Comparison of ENCODE assay signal across 11 mouse cellular contexts in genomic region chr6:108234536-108234935, GRCm38 (mm10). TPM values are rescaled to one million over a fixed set of nuclear protein-coding genes. Genes with fewer than 3 reads are reported as not detected.
DNase-seq lines count a peak whose midpoint lies in the region; ATAC-seq and TF ChIP-seq lines count a peak whose summit lies in the region.
"Had no signal": no experiment of that assay in that cellular context is flagged by ENCODE, and none has a peak within 500 bp of the region (broad histone marks: within the 10 kb centered on the region; RNA-seq: fewer than 3 reads in every experiment).

No protein-coding gene starts in this region.

- 41% methylated on average over 6 of the region's 6 CpGs for whole genome bisulfite sequencing in heart, postnatal 0 days
- WGBS in limb, embryonic 12.5 days, result 76% methylated on average over 6 of the region's 6 CpGs

- no peak for DNase-seq in heart, postnatal 0 days (ENCODE audit: low spot score)
- no peak for DNase-seq in heart, adult 18-20 months
- peak; percentile 71 for DNase-seq in adrenal gland, postnatal 14 days
- DNase-seq in kidney, adult 8-10 months, result peak; percentile 75 to 78
- no peak for DNase-seq in thymus, postnatal 14 days
- no peak for DNase-seq in layer of hippocampus, adult 9-10 months (ENCODE audit: low spot score)
- DNase-seq: right cerebral cortex, postnatal 4 days had no signal

- no peaks in the 10 kb centered on the region for H3K9me3 ChIP-seq in heart, postnatal 0 days (replicated peaks; ENCODE audit: control insufficient read depth, low read length)
- H3K9me3 ChIP-seq in limb, embryonic 12.5 days, result no peaks in the 10 kb centered on the region
- H3K9me3 ChIP-seq: liver, embryonic 15.5 days had no signal

- peaks cover 6% of the 10 kb centered on the region; the same call in 1 of the 2 replicates for H3K36me3 ChIP-seq in heart, postnatal 0 days (replicated peaks; ENCODE audit: control insufficient read depth, insufficient read depth, low read length)
- H3K36me3 ChIP-seq in limb, embryonic 12.5 days, result no peaks in the 10 kb centered on the region
- H3K36me3 ChIP-seq: liver, embryonic 15.5 days had no signal

- H3K9ac ChIP-seq in heart, postnatal 0 days (replicated peaks; ENCODE audit: low read depth, low read length), result no peak overlapping the region
- no peak overlapping the region for H3K9ac ChIP-seq in limb, embryonic 12.5 days (replicated peaks)
- H3K9ac ChIP-seq: liver, embryonic 15.5 days had no signal

- no peak for TF ChIP-seq EP300 in heart, postnatal 0 days (IDR thresholded peaks at IDR 0.05; ENCODE audit: low read depth)

- no peak overlapping the region for H3K4me2 ChIP-seq in heart, postnatal 0 days (ENCODE audit: low read depth, low read length)
- no peak overlapping the region for H3K4me2 ChIP-seq in limb, embryonic 12.5 days
- H3K4me2 ChIP-seq: liver, embryonic 15.5 days had no signal

- H3K27ac ChIP-seq in heart, postnatal 0 days (ENCODE audit: low read depth), result 0 out of 2 replicates have a peak overlapping the region, but pooled peaks have one; percentile 40
- 0 out of 2 replicates have a peak overlapping the region, but pooled peaks have one; percentile 17 for H3K27ac ChIP-seq in limb, embryonic 12.5 days
- H3K27ac ChIP-seq: liver, embryonic 15.5 days had no signal

- no peak for ATAC-seq in heart, postnatal 0 days (ENCODE audit: insufficient read depth, low read depth)
- no peak for ATAC-seq in limb, embryonic 12.5 days (ENCODE audit: insufficient number of reproducible peaks, insufficient read depth, low FRiP score, low TSS enrichment, low read depth)

- no peaks in the 10 kb centered on the region for H3K27me3 ChIP-seq in heart, postnatal 0 days (ENCODE audit: control insufficient read depth, insufficient read depth, low read length)
- no peaks in the 10 kb centered on the region for H3K27me3 ChIP-seq in limb, embryonic 12.5 days
- H3K27me3 ChIP-seq: liver, embryonic 15.5 days had no signal

- no peak for TF ChIP-seq CTCF in heart, postnatal 0 days (IDR thresholded peaks at IDR 0.05; ENCODE audit: low read depth)

- H3K4me1 ChIP-seq in heart, postnatal 0 days (ENCODE audit: control insufficient read depth, insufficient read depth), result peaks cover 41% of the 10 kb centered on the region
- H3K4me1 ChIP-seq in limb, embryonic 12.5 days (replicated peaks), result peaks cover 70% of the 10 kb centered on the region

- no peak overlapping the region for H3K4me3 ChIP-seq in heart, postnatal 0 days (ENCODE audit: low read depth, low read length)
- no peak overlapping the region for H3K4me3 ChIP-seq in limb, embryonic 12.5 days (replicated peaks)
- H3K4me3 ChIP-seq: erythroblast, embryonic 14.5 days; liver, embryonic 15.5 days; myocyte had no signal

RNA-seq across cellular contexts. Expression of gene Itpr1, which starts 21.6 kb away (rescaled TPM):
- total RNA-seq in heart, postnatal 0 days (2014; rRNA removed; ENCODE audit: low replicate concordance), result 22.2 and 41.9 TPM in 2 replicates
- 5.7 and 7.1 TPM in 2 replicates for polyA plus RNA-seq in heart, postnatal 0 days (2015; fragmentation: Nextera tagmentation; extraction: Ambion mirVana)
- 10 to 100 TPM; 37.0 to 48.1 TPM for total RNA-seq in heart, adult 18-20 months (2021)
- 121 and 125 TPM in 2 replicates for total RNA-seq in adrenal gland, postnatal 14 days (2021)
- 10.4 and 11.1 TPM in 2 replicates for polyA plus RNA-seq in limb, embryonic 12.5 days (2016; fragmentation: Nextera tagmentation; extraction: Ambion mirVana)

RNA-seq across cellular contexts. Expression of gene Sumf1, which starts 49.2 kb away (rescaled TPM):
- 29.5 and 52.2 TPM in 2 replicates for total RNA-seq in heart, postnatal 0 days (2014; rRNA removed; ENCODE audit: low replicate concordance)
- polyA plus RNA-seq in heart, postnatal 0 days (2015; fragmentation: Nextera tagmentation; extraction: Ambion mirVana), result 17.2 and 19.7 TPM in 2 replicates
- total RNA-seq in heart, adult 18-20 months (2021), result 10 to 100 TPM; 13.6 to 14.5 TPM
- 26.6 and 28.1 TPM in 2 replicates for total RNA-seq in adrenal gland, postnatal 14 days (2021)
- polyA plus RNA-seq in limb, embryonic 12.5 days (2016; fragmentation: Nextera tagmentation; extraction: Ambion mirVana), result 18.4 and 18.9 TPM in 2 replicates

Comparison
In these comparisons a context has a peak if more than half of its experiments do, and no peak if none do; other contexts are left out.
1. DNase-seq: peak in adrenal gland, postnatal 14 days (single experiment) and kidney, adult 8-10 months (2 of 2); none in heart, postnatal 0 days (single experiment), heart, adult 18-20 months (0 of 2), thymus, postnatal 14 days (single experiment) and layer of hippocampus, adult 9-10 months (single experiment).